12 mouse cellular contexts compared by ENCODE assay signal in genomic region chr8:72009473-72009872, GRCm38 (mm10). TPM values are rescaled to one million over a fixed set of nuclear protein-coding genes. Genes with fewer than 3 reads are reported as not detected.
DNase-seq lines count a peak whose midpoint lies in the region; ATAC-seq lines count a peak whose summit lies in the region.
"Had no signal": no experiment of that assay in that cellular context is flagged by ENCODE, and none has a peak within 500 bp of the region (broad histone marks: within the 10 kb centered on the region; RNA-seq: fewer than 3 reads in every experiment).

Cyp4f18 (minus strand) TSS chr8:72009626.

- peak within 1 kb of the TSS; percentile 59 for H3K27ac ChIP-seq in brown adipose tissue, adult 24 weeks (replicated peaks; ENCODE audit: low read depth, low read length)
- no peak within 1 kb of the TSS for H3K27ac ChIP-seq in forebrain, embryonic 15.5 days (replicated peaks)
- H3K27ac ChIP-seq: embryonic facial prominence, embryonic 13.5 days; neural tube, embryonic 13.5 days had no signal

- DNase-seq in lung, adult 18-20 months = peak; percentile 37 to 57
- DNase-seq in lung, postnatal 14 days = no peak
- DNase-seq in lung, postnatal 10 days = peak; percentile 29
- DNase-seq in spleen, postnatal 10 days (ENCODE audit: low spot score in 2 of 2) = peak; percentile 49 to 76
- DNase-seq in kidney, postnatal 14 days = no peak
- DNase-seq in Muller cell, postnatal 12 days (ENCODE audit: inconsistent ontology term) = no peak
- DNase-seq: cerebellum, adult 9-10 months had no signal

- ATAC-seq in forebrain, embryonic 15.5 days (replicated peaks) = no peak
- ATAC-seq: hindbrain, embryonic 16.5 days had no signal

- H3K9ac ChIP-seq in forebrain, embryonic 15.5 days (replicated peaks) = no peak within 1 kb of the TSS
- H3K9ac ChIP-seq: embryonic facial prominence, embryonic 13.5 days; neural tube, embryonic 13.5 days had no signal

- H3K36me3 ChIP-seq in forebrain, embryonic 15.5 days = no peaks in the 10 kb centered on the region
- H3K36me3 ChIP-seq: embryonic facial prominence, embryonic 13.5 days; neural tube, embryonic 13.5 days had no signal

- H3K4me3 ChIP-seq in brown adipose tissue, adult 24 weeks (ENCODE audit: insufficient read depth, low read depth, low read length) = no peak within 1 kb of the TSS
- no peak within 1 kb of the TSS for H3K4me3 ChIP-seq in forebrain, embryonic 15.5 days
- H3K4me3 ChIP-seq: embryonic facial prominence, embryonic 13.5 days; neural tube, embryonic 13.5 days had no signal

- H3K9me3 ChIP-seq in forebrain, embryonic 15.5 days = no peaks in the 10 kb centered on the region
- H3K9me3 ChIP-seq: embryonic facial prominence, embryonic 13.5 days; neural tube, embryonic 13.5 days had no signal

- H3K4me1 ChIP-seq in brown adipose tissue, adult 24 weeks (ENCODE audit: control insufficient read depth, insufficient read depth, insufficient read length, low read length) = no peaks in the 10 kb centered on the region; the same call in 1 of the 2 replicates
- no peaks in the 10 kb centered on the region for H3K4me1 ChIP-seq in forebrain, embryonic 15.5 days
- H3K4me1 ChIP-seq: embryonic facial prominence, embryonic 13.5 days; neural tube, embryonic 13.5 days had no signal

- WGBS in forebrain, embryonic 15.5 days = 80% methylated on average over 3 of the region's 3 CpGs

- no peaks in the 10 kb centered on the region for H3K27me3 ChIP-seq in forebrain, embryonic 15.5 days
- H3K27me3 ChIP-seq: embryonic facial prominence, embryonic 13.5 days; neural tube, embryonic 13.5 days had no signal

- H3K4me2 ChIP-seq in forebrain, embryonic 15.5 days (replicated peaks) = no peak within 1 kb of the TSS
- H3K4me2 ChIP-seq: embryonic facial prominence, embryonic 13.5 days; neural tube, embryonic 13.5 days had no signal

RNA-seq across cellular contexts. Expression of gene Cyp4f18, which starts in this region (rescaled TPM):
- polyA plus RNA-seq in brown adipose tissue, adult 24 weeks (2012; ENCODE audit: insufficient read depth, insufficient read length, missing spikeins) = 1.5 and 2.9 TPM in 2 replicates
- polyA plus RNA-seq in forebrain, embryonic 15.5 days (2015; fragmentation: Nextera tagmentation; extraction: Ambion mirVana) = 1.2 TPM in 1 of 2 replicates, not detected in the other

Comparison
In these comparisons a context has a peak if more than half of its experiments do, and no peak if none do; other contexts are left out.
1. DNase-seq: peak in lung, adult 18-20 months (2 of 2), lung, postnatal 10 days (single experiment) and spleen, postnatal 10 days (2 of 2); none in lung, postnatal 14 days (single experiment), kidney, postnatal 14 days (single experiment) and Muller cell, postnatal 12 days (single experiment).